Mouse (Mus musculus) midbrain, embryonic 12.5 days (tissue): ENCODE data around the gene Dhdh. TPM values are rescaled to one million over a fixed set of nuclear protein-coding genes. Genes with fewer than 3 reads are reported as not detected.
"Not testable (repeated sequence)": the region's sequence is repeated elsewhere in the genome, so short reads cannot be mapped to it uniquely, and the experiment has no call there.

Experiments used
- ATAC-seq: fragments of 200-750 bp; cut with Nextera tagmentation; 2 replicates; pipeline ENCODE4 v1.8.0; 2017; ENCODE audit warnings: low read depth, moderate TSS enrichment, moderate library complexity; ENCODE audit not compliant: low FRiP score
- H3K27ac ChIP-seq: fragments of 300-500 bp; sonication (generic); replicated peaks from 2 replicates; pipeline ENCODE4 v1.5.1; 2016; ENCODE audit warnings: mild to moderate bottlenecking
- H3K27me3 ChIP-seq: fragments of 300-500 bp; sonication (generic); 2 replicates; pipeline ENCODE4 v1.6.1; 2016; ENCODE audit warnings: mild to moderate bottlenecking
- H3K36me3 ChIP-seq: fragments of 300-500 bp; sonication (generic); 2 replicates; pipeline ENCODE4 v1.6.1; 2016
- H3K4me1 ChIP-seq: fragments of 300-500 bp; sonication (generic); 2 replicates; pipeline ENCODE4 v1.6.1; 2016
- H3K4me2 ChIP-seq: fragments of 300-500 bp; sonication (generic); replicated peaks from 2 replicates; pipeline ENCODE4 v1.6.1; 2016; ENCODE audit warnings: mild to moderate bottlenecking, moderate library complexity
- H3K4me3 ChIP-seq: fragments of 300-500 bp; sonication (generic); 2 replicates; pipeline ENCODE4 v1.5.1; 2016; ENCODE audit warnings: mild to moderate bottlenecking
- H3K9ac ChIP-seq: fragments of 300-500 bp; sonication (generic); replicated peaks from 2 replicates; pipeline ENCODE4 v1.6.1; 2016; ENCODE audit warnings: mild to moderate bottlenecking, moderate library complexity
- H3K9me3 ChIP-seq: fragments of 300-500 bp; sonication (generic); 2 replicates; pipeline ENCODE4 v1.6.1; 2016; ENCODE audit warnings: mild to moderate bottlenecking
- WGBS: fragments of 180-500 bp; shearing (Covaris S2); methylation state at CpG from one replicate; pipeline ENCODE4 v1.1.7; 2016; 5-methylcytosine and 5-hydroxymethylcytosine counted together
- polyA plus RNA-seq: library from polyadenylated mRNA; unstranded; fragments of >200 nt; fragmentation: Nextera tagmentation; extraction: Ambion mirVana; gene quantifications from 2 replicates; pipeline ENCODE4 v1.2.1, GENCODE M21; 2016

Dhdh gene
- polyA plus RNA-seq, 1 experiment from 2014 or later = 3.6 TPM

GRCm38 (mm10) chr7:45465112-45465511 lies 23.5 kb downstream of the Dhdh start:
- Histone ChIP-seq H3K36me3 (peaks cover 43% of the 10 kb centered on the region), H3K4me1 (peaks cover 36% of the 10 kb centered on the region), H3K4me3 (no peak overlapping the region), H3K27ac (no peak overlapping the region), H3K27me3 (no peaks in the 10 kb centered on the region), H3K4me2 (peak overlapping the region; percentile 89; the same call in 1 of the 2 replicates), H3K9ac (no peak overlapping the region), H3K9me3 (no peaks in the 10 kb centered on the region)
- ATAC-seq = no peak
- 96% methylated on average over 12 of the region's 12 CpGs for WGBS

- peaks cover 43% of the 10 kb centered on the region for H3K36me3 ChIP-seq
- H3K4me2 ChIP-seq = no peak overlapping the region
- H3K4me1 ChIP-seq = peaks cover 38% of the 10 kb centered on the region
- no peaks in the 10 kb centered on the region for H3K27me3 ChIP-seq
- ATAC-seq = no peak
- no peak overlapping the region for H3K9ac ChIP-seq
- 97% methylated on average over 7 of the region's 7 CpGs for WGBS
- no peak overlapping the region for H3K4me3 ChIP-seq
- no peak overlapping the region for H3K27ac ChIP-seq
- H3K9me3 ChIP-seq = no peaks in the 10 kb centered on the region
Observed at GRCm38 (mm10) chr7:45463987-45464778, 24.4 kb downstream of the Dhdh start.

GRCm38 (mm10) chr7:45462868-45463267 lies 25.7 kb downstream of the Dhdh start:
- H3K9ac ChIP-seq, H3K27ac ChIP-seq, H3K9me3 ChIP-seq, ATAC-seq, H3K4me2 ChIP-seq, H3K4me3 ChIP-seq, H3K27me3 ChIP-seq: not testable (repeated sequence)
- Histone ChIP-seq H3K4me1 (peaks cover 44% of the 10 kb centered on the region), H3K36me3 (peaks cover 49% of the 10 kb centered on the region)
- 81% methylated on average over 4 of the region's 4 CpGs for WGBS

- H3K9me3 ChIP-seq = no peaks in the 10 kb centered on the region
- 94% methylated on average over 4 of the region's 4 CpGs for WGBS
- H3K27me3 ChIP-seq = no peaks in the 10 kb centered on the region
- H3K36me3 ChIP-seq = peaks cover 55% of the 10 kb centered on the region
- no peak overlapping the region for H3K4me3 ChIP-seq
- H3K27ac ChIP-seq = no peak overlapping the region
- no peak overlapping the region for H3K4me2 ChIP-seq
- peaks cover 49% of the 10 kb centered on the region for H3K4me1 ChIP-seq
- no peak overlapping the region for H3K9ac ChIP-seq
- ATAC-seq = no peak
Observed at GRCm38 (mm10) chr7:45462325-45462724, 26.3 kb downstream of the Dhdh start.

GRCm38 (mm10) chr7:45461781-45462180 lies 26.8 kb downstream of the Dhdh start:
- WGBS = 95% methylated on average over 4 of the region's 4 CpGs
- Histone ChIP-seq H3K4me2 (no peak overlapping the region), H3K27me3 (no peaks in the 10 kb centered on the region), H3K36me3 (peaks cover 60% of the 10 kb centered on the region), H3K4me3 (no peak overlapping the region), H3K9ac (no peak overlapping the region), H3K27ac (peak overlapping the region; percentile 93), H3K4me1 (peaks cover 50% of the 10 kb centered on the region), H3K9me3 (no peaks in the 10 kb centered on the region)
- no peak for ATAC-seq

- H3K4me1 ChIP-seq = peaks cover 54% of the 10 kb centered on the region
Observed at GRCm38 (mm10) chr7:45461326-45461725, 27.3 kb downstream of the Dhdh start.

GRCm38 (mm10) chr7:45460860-45461314 lies 27.7 kb downstream of the Dhdh start:
- WGBS = 53% methylated on average over 13 of the region's 13 CpGs
- H3K9me3 ChIP-seq = no peaks in the 10 kb centered on the region
- no peaks in the 10 kb centered on the region for H3K27me3 ChIP-seq
- H3K36me3 ChIP-seq = peaks cover 63% of the 10 kb centered on the region
- peak overlapping the region; percentile 93 for H3K27ac ChIP-seq
- no peak overlapping the region for H3K9ac ChIP-seq
- peak overlapping the region; percentile 52; the same call in 1 of the 2 replicates for H3K4me2 ChIP-seq
- no peak for ATAC-seq
- peaks cover 50% of the 10 kb centered on the region for H3K4me1 ChIP-seq
- no peak overlapping the region for H3K4me3 ChIP-seq

More at GRCm38 (mm10) chr7:45461326-45461725, 27.3 kb downstream of the Dhdh start:
- no peaks in the 10 kb centered on the region for H3K27me3 ChIP-seq
- no peak overlapping the region for H3K4me3 ChIP-seq
- peaks cover 63% of the 10 kb centered on the region for H3K36me3 ChIP-seq
- no peak for ATAC-seq
- WGBS = 73% methylated on average over 5 of the region's 5 CpGs
- no peaks in the 10 kb centered on the region for H3K9me3 ChIP-seq
- no peak overlapping the region for H3K9ac ChIP-seq
- 0 out of 2 replicates have a peak overlapping the region, but pooled peaks have one; percentile 52 for H3K4me2 ChIP-seq
- peak overlapping the region; percentile 93 for H3K27ac ChIP-seq

- Histone ChIP-seq H3K4me3 (peak overlapping the region; percentile 87; the same call in 1 of the 2 replicates), H3K9me3 (no peaks in the 10 kb centered on the region), H3K4me2 (peak overlapping the region; percentile 52), H3K27me3 (no peaks in the 10 kb centered on the region), H3K27ac (peak overlapping the region; percentile 93), H3K9ac (0 out of 2 replicates have a peak overlapping the region, but pooled peaks have one; percentile 53), H3K36me3 (peaks cover 62% of the 10 kb centered on the region), H3K4me1 (peaks cover 45% of the 10 kb centered on the region)
- ATAC-seq = peak; percentile 1; the same call in 1 of the 2 replicates
- WGBS = 78% methylated on average over 7 of the region's 7 CpGs
Observed at GRCm38 (mm10) chr7:45460377-45460776, 28.2 kb downstream of the Dhdh start.

- Histone ChIP-seq H3K36me3 (peaks cover 62% of the 10 kb centered on the region), H3K4me3 (peak within 1 kb of the TSS; percentile 87), H3K4me2 (peak within 1 kb of the TSS; percentile 82), H3K9ac (peak within 1 kb of the TSS; percentile 91), H3K27ac (peak within 1 kb of the TSS; percentile 93), H3K4me1 (peaks cover 40% of the 10 kb centered on the region)
- not testable (repeated sequence) for H3K9me3 ChIP-seq, H3K27me3 ChIP-seq
- ATAC-seq = peak; percentile 97
- WGBS = under 1% methylated on average over 37 of the region's 37 CpGs
Observed at GRCm38 (mm10) chr7:45459564-45460140, 29.0 kb downstream of the Dhdh start, which contains the start of gene Ftl1. TSS of gene Ftl1 (minus strand) at chr7:45459884.

GRCm38 (mm10) chr7:45458748-45459563 lies 29.6 kb downstream of the Dhdh start:
- ATAC-seq = peak; percentile 72
- WGBS = under 1% methylated on average over 42 of the region's 43 CpGs
- H3K27me3 ChIP-seq = no peaks in the 10 kb centered on the region
- no peaks in the 10 kb centered on the region for H3K9me3 ChIP-seq
- peak overlapping the region; percentile 87 for H3K4me3 ChIP-seq
- peaks cover 40% of the 10 kb centered on the region for H3K4me1 ChIP-seq
- peak overlapping the region; percentile 91 for H3K9ac ChIP-seq
- H3K27ac ChIP-seq = peak overlapping the region; percentile 93
- H3K36me3 ChIP-seq = peaks cover 62% of the 10 kb centered on the region
- peak overlapping the region; percentile 82 for H3K4me2 ChIP-seq

- Histone ChIP-seq H3K27ac (peak overlapping the region; percentile 44), H3K9me3 (no peaks in the 10 kb centered on the region), H3K9ac (peak overlapping the region; percentile 91), H3K4me1 (peaks cover 40% of the 10 kb centered on the region), H3K27me3 (no peaks in the 10 kb centered on the region), H3K4me2 (peak overlapping the region; percentile 82), H3K36me3 (peaks cover 55% of the 10 kb centered on the region), H3K4me3 (peak overlapping the region; percentile 87)
- ATAC-seq = no peak
- 67% methylated on average over 10 of the region's 10 CpGs for WGBS
Observed at GRCm38 (mm10) chr7:45457204-45458060, 31.2 kb downstream of the Dhdh start.
